Mouse (Mus musculus) liver, adult 2 months (tissue): Measurements from ENCODE around the gene Zfand4.

Experiments used
- CTCF ChIP-seq: fragments of 200-500 bp; IDR thresholded peaks from 2 replicates; pipeline ENCODE4 v1.5.1; 2011; ENCODE audit warnings: low read depth, low read length, control low read depth
- POLR2A ChIP-seq: fragments of 200-500 bp; IDR thresholded peaks from 2 replicates; pipeline ENCODE4 v1.6.1; 2011; ENCODE audit warnings: low read length, control low read depth; ENCODE audit not compliant: insufficient read depth; ENCODE audit errors: extremely low read depth

DNA sequence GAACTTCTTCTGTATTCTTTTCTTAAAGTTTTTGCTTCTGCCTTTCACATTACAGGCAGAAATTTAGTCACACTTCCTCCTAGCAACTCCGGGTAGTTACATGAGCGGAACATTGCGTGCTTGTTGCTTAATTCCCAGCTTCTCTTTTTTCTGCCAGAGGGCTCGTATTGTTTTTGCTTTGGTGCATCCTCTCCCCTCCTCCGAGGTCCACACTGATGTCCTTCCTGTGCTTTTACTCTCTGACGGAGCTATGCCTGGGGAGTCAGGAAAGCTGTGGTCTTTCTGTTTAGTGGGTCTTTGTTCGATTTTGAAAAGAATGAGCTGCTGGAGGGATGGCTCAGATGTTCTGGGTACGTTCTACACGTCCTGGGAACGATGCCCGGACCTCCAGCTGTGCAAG, 36.3 kb upstream of the Zfand4 start:
- TF ChIP-seq CTCF = no peak
- TF ChIP-seq POLR2A = no peak
